Mouse (Mus musculus) heart, embryonic 11.5 days (tissue): ENCODE results near the gene Ippk. TPM values are rescaled to one million over a fixed set of nuclear protein-coding genes. Genes with fewer than 3 reads are reported as not detected.

Experiments
- ATAC-seq: fragments of 200-750 bp; cut with Nextera tagmentation; replicated peaks from 2 replicates; pipeline ENCODE4 v1.8.0; 2017; ENCODE audit warnings: moderate library complexity; ENCODE audit not compliant: insufficient number of reproducible peaks, low FRiP score, low TSS enrichment
- H3K27ac ChIP-seq: fragments of 300-500 bp; sonication (generic); 2 replicates; pipeline ENCODE4 v1.5.1; 2014; ENCODE audit warnings: mild to moderate bottlenecking, low read depth, low read length
- H3K27me3 ChIP-seq: fragments of 300-500 bp; sonication (generic); 2 replicates; pipeline ENCODE4 v1.6.1; 2014; ENCODE audit warnings: mild to moderate bottlenecking, low read length, mixed read lengths; ENCODE audit not compliant: control insufficient read depth, insufficient read depth
- H3K36me3 ChIP-seq: fragments of 300-500 bp; sonication (generic); 2 replicates; pipeline ENCODE4 v1.6.1; 2014; ENCODE audit warnings: mild to moderate bottlenecking, low read length, moderate library complexity, mixed read lengths; ENCODE audit not compliant: control insufficient read depth, insufficient read depth
- H3K4me1 ChIP-seq: fragments of 300-500 bp; sonication (generic); 2 replicates; pipeline ENCODE4 v1.6.1; 2014; ENCODE audit warnings: low read length; ENCODE audit not compliant: control insufficient read depth, insufficient read depth
- H3K4me2 ChIP-seq: fragments of 300-500 bp; sonication (generic); 2 replicates; pipeline ENCODE4 v1.6.1; 2014; ENCODE audit warnings: mild to moderate bottlenecking, moderate library complexity
- H3K4me3 ChIP-seq: fragments of 300-500 bp; sonication (generic); 2 replicates; pipeline ENCODE4 v1.5.1; 2014; ENCODE audit warnings: low read depth, low read length
- H3K9ac ChIP-seq: fragments of 300-500 bp; sonication (generic); 2 replicates; pipeline ENCODE4 v1.6.1; 2014; ENCODE audit warnings: mild to moderate bottlenecking, low read depth, low read length, moderate library complexity
- H3K9me3 ChIP-seq: fragments of 300-500 bp; sonication (generic); replicated peaks from 2 replicates; pipeline ENCODE4 v1.6.1; 2016; ENCODE audit warnings: low read length; ENCODE audit not compliant: control insufficient read depth
- WGBS: fragments of 180-500 bp; shearing (Covaris S2); extraction: QIAGEN DNeasy Blood & Tissue Kit; methylation state at CpG from one replicate; pipeline ENCODE4 v1.1.7; 2014; ENCODE audit not compliant: insufficient replicate concordance; 5-methylcytosine and 5-hydroxymethylcytosine counted together
- polyA plus RNA-seq: library from polyadenylated mRNA; unstranded; fragments of >200 nt; fragmentation: Nextera tagmentation; extraction: Ambion mirVana; gene quantifications from 2 replicates; pipeline ENCODE4 v1.2.1, GENCODE M21; 2014

Gene Ippk
- polyA plus RNA-seq, 1 experiment from 2014 or later, result 11.1 TPM

GRCm38 (mm10) chr13:49382997-49383396 lies 38.1 kb upstream of the Ippk start:
- Histone ChIP-seq H3K9me3 (no peaks in the 10 kb centered on the region), H3K4me1 (no peaks in the 10 kb centered on the region), H3K27me3 (no peaks in the 10 kb centered on the region), H3K4me3 (no peak overlapping the region), H3K9ac (no peak overlapping the region), H3K36me3 (peaks cover 36% of the 10 kb centered on the region), H3K4me2 (no peak overlapping the region), H3K27ac (no peak overlapping the region)
- ATAC-seq, result no peak
- WGBS, result 92% methylated on average over 23 of the region's 23 CpGs

- no peak overlapping the region for H3K4me2 ChIP-seq
- no peak overlapping the region for H3K27ac ChIP-seq
- 80% methylated on average over 16 of the region's 16 CpGs for WGBS
- 0 out of 2 replicates have a peak overlapping the region, but pooled peaks have one; percentile 5 for H3K9ac ChIP-seq
- no peaks in the 10 kb centered on the region for H3K27me3 ChIP-seq
- ATAC-seq, result no peak
- H3K9me3 ChIP-seq, result no peaks in the 10 kb centered on the region
- H3K4me3 ChIP-seq, result no peak overlapping the region
- H3K36me3 ChIP-seq, result peaks cover 30% of the 10 kb centered on the region
- no peaks in the 10 kb centered on the region for H3K4me1 ChIP-seq
Observed at GRCm38 (mm10) chr13:49384751-49385463, 36.1 kb upstream of the Ippk start.

GRCm38 (mm10) chr13:49391374-49391773 lies 29.7 kb upstream of the Ippk start:
- no peak overlapping the region for H3K4me3 ChIP-seq

GRCm38 (mm10) chr13:49393579-49393978 lies 27.5 kb upstream of the Ippk start:
- 47% methylated on average over 1 of the region's 1 CpGs for WGBS
- no peaks in the 10 kb centered on the region for H3K9me3 ChIP-seq
- no peaks in the 10 kb centered on the region; the same call in 1 of the 2 replicates for H3K4me1 ChIP-seq
- no peak overlapping the region for H3K9ac ChIP-seq
- no peak overlapping the region for H3K4me2 ChIP-seq
- H3K4me3 ChIP-seq, result no peak overlapping the region
- H3K27ac ChIP-seq, result no peak overlapping the region
- no peak for ATAC-seq
- no peaks in the 10 kb centered on the region for H3K36me3 ChIP-seq
- H3K27me3 ChIP-seq, result no peaks in the 10 kb centered on the region

More at GRCm38 (mm10) chr13:49391374-49391773, 29.7 kb upstream of the Ippk start:
- no peak overlapping the region for H3K27ac ChIP-seq
- no peak for ATAC-seq
- WGBS, result 97% methylated on average over 2 of the region's 2 CpGs
- H3K4me2 ChIP-seq, result no peak overlapping the region
- H3K27me3 ChIP-seq, result no peaks in the 10 kb centered on the region
- H3K4me1 ChIP-seq, result no peaks in the 10 kb centered on the region
- no peaks in the 10 kb centered on the region for H3K9me3 ChIP-seq
- H3K36me3 ChIP-seq, result peaks cover 5% of the 10 kb centered on the region; the same call in 1 of the 2 replicates
- no peak overlapping the region for H3K9ac ChIP-seq

- Histone ChIP-seq H3K9me3 (no peaks in the 10 kb centered on the region), H3K4me3 (no peak overlapping the region), H3K36me3 (no peaks in the 10 kb centered on the region), H3K27me3 (no peaks in the 10 kb centered on the region), H3K9ac (no peak overlapping the region), H3K4me1 (no peaks in the 10 kb centered on the region; the same call in 1 of the 2 replicates), H3K27ac (no peak overlapping the region), H3K4me2 (no peak overlapping the region)
- no peak for ATAC-seq
- 85% methylated on average over 3 of the region's 3 CpGs for WGBS
Observed at GRCm38 (mm10) chr13:49394886-49395447, 26.1 kb upstream of the Ippk start.

- no peak overlapping the region for H3K9ac ChIP-seq
- ATAC-seq, result no peak
- H3K4me2 ChIP-seq, result no peak overlapping the region
- H3K27ac ChIP-seq, result no peak overlapping the region
- 67% methylated on average over 1 of the region's 1 CpGs for WGBS
- H3K36me3 ChIP-seq, result no peaks in the 10 kb centered on the region
- no peaks in the 10 kb centered on the region for H3K9me3 ChIP-seq
- H3K4me3 ChIP-seq, result no peak overlapping the region
- H3K4me1 ChIP-seq, result no peaks in the 10 kb centered on the region; the same call in 1 of the 2 replicates
- H3K27me3 ChIP-seq, result no peaks in the 10 kb centered on the region
Observed at GRCm38 (mm10) chr13:49396798-49397197, 24.3 kb upstream of the Ippk start.

- H3K9ac ChIP-seq, result no peak overlapping the region
- no peak overlapping the region for H3K4me2 ChIP-seq
- ATAC-seq, result no peak
- WGBS, result 67% methylated on average over 8 of the region's 8 CpGs
- H3K27ac ChIP-seq, result no peak overlapping the region
- H3K4me1 ChIP-seq, result no peaks in the 10 kb centered on the region; the same call in 1 of the 2 replicates
- H3K36me3 ChIP-seq, result no peaks in the 10 kb centered on the region
- H3K4me3 ChIP-seq, result no peak overlapping the region
- no peaks in the 10 kb centered on the region for H3K9me3 ChIP-seq
- no peaks in the 10 kb centered on the region for H3K27me3 ChIP-seq
Observed at GRCm38 (mm10) chr13:49398191-49398590, 22.9 kb upstream of the Ippk start.

GRCm38 (mm10) chr13:49400139-49400538 lies 20.9 kb upstream of the Ippk start:
- Histone ChIP-seq H3K36me3 (no peaks in the 10 kb centered on the region), H3K4me2 (no peak overlapping the region), H3K9ac (no peak overlapping the region), H3K9me3 (no peaks in the 10 kb centered on the region), H3K27ac (no peak overlapping the region), H3K27me3 (no peaks in the 10 kb centered on the region), H3K4me3 (no peak overlapping the region), H3K4me1 (no peaks in the 10 kb centered on the region; the same call in 1 of the 2 replicates)
- ATAC-seq, result no peak
- WGBS, result 57% methylated on average over 6 of the region's 6 CpGs
